Mouse (Mus musculus) cerebellum, adult 9-10 months (tissue): ENCODE results near the gene Etaa1.
"Not testable (repeated sequence)": the region's sequence is repeated elsewhere in the genome, so short reads cannot be mapped to it uniquely, and the experiment has no call there.

ENCODE experiments used
- DNase-seq: peaks from one replicate; pipeline ENCODE4 v3.0.0; 2022

Gene Etaa1

GRCm38 (mm10) chr11:17953231-17954134 is at the start of gene Etaa1:
Gene Etaa1, minus strand, starts transcription at chr11:17953875.
- peak; percentile 95 for DNase-seq

- DNase-seq = no peak
Measured at GRCm38 (mm10) chr11:17994151-17994550, 40.5 kb upstream of the Etaa1 start.

GRCm38 (mm10) chr11:17992311-17992710 is 38.6 kb upstream of the Etaa1 start:
- DNase-seq = no peak

- no peak for DNase-seq
Measured at GRCm38 (mm10) chr11:17983331-17983730, 29.7 kb upstream of the Etaa1 start.

GRCm38 (mm10) chr11:17981246-17981645 is 27.6 kb upstream of the Etaa1 start:
- no peak for DNase-seq

- no peak for DNase-seq
Measured at GRCm38 (mm10) chr11:17975581-17975980, 21.9 kb upstream of the Etaa1 start.

GRCm38 (mm10) chr11:17952791-17953190 is 884 bp downstream of the Etaa1 start:
- no peak for DNase-seq

- peak; percentile 46 for DNase-seq
Measured at GRCm38 (mm10) chr11:17951336-17951735, 2.3 kb downstream of the Etaa1 start.

GRCm38 (mm10) chr11:17939168-17939567 is 14.5 kb downstream of the Etaa1 start:
- DNase-seq = no peak

- DNase-seq = no peak
Measured at GRCm38 (mm10) chr11:17937931-17938330, 15.7 kb downstream of the Etaa1 start.

GRCm38 (mm10) chr11:17917905-17918304 is 35.8 kb downstream of the Etaa1 start:
- no peak for DNase-seq

GRCm38 (mm10) chr11:17917101-17917500 is 36.6 kb downstream of the Etaa1 start:
- no peak for DNase-seq

GRCm38 (mm10) chr11:17916486-17916885 is 37.2 kb downstream of the Etaa1 start:
- DNase-seq = no peak

GRCm38 (mm10) chr11:17900996-17901395 is 52.7 kb downstream of the Etaa1 start:
- DNase-seq = not testable (repeated sequence)
